Mouse (Mus musculus): ENCODE results near the gene Msx3. TPM values are rescaled to one million over a fixed set of nuclear protein-coding genes. Genes with fewer than 3 reads are reported as not detected.

Msx3 gene
- polyA plus RNA-seq (2015; fragmentation: Nextera tagmentation; extraction: Ambion mirVana): not detected in 2 replicates

DNA sequence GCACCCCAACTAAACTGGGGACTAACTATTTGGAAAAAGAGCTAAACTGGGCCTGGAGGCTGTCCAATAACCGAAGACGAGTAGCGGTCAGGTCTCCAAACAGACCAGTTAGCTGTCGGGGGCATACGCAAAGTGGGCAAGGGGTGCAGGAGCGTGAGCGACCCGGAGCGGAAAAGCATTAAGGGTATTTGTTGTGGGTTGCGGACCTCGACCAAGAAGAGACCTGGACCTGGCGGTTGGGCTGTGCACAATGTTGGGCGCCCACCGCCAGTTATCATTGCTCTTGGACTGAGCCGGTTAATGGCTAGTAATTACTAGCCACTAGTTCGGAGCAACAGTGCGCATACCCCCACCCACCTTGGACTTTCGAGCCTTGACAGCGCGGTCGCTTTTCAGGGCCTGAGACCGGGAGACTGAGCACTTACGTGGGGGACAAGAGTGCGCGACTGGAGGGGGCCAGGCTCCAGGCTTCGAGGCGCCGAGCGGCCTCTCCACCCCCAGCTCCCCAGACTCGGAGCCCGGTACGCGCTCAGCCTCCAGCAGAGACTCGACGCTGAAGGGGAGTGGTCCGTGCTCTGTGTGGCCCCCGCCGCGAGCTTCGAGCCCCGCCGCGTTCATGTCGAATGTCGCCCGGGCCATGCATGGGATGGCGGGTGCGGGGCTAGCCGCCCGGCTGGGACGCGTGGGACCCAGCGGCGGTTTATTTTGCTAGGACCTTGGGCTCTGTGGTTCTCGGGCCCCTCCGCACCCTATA, at the start of gene Msx3:
Gene Msx3, minus strand, starts transcription at position 729 of the 754 bp plus-strand sequence.

DNA sequence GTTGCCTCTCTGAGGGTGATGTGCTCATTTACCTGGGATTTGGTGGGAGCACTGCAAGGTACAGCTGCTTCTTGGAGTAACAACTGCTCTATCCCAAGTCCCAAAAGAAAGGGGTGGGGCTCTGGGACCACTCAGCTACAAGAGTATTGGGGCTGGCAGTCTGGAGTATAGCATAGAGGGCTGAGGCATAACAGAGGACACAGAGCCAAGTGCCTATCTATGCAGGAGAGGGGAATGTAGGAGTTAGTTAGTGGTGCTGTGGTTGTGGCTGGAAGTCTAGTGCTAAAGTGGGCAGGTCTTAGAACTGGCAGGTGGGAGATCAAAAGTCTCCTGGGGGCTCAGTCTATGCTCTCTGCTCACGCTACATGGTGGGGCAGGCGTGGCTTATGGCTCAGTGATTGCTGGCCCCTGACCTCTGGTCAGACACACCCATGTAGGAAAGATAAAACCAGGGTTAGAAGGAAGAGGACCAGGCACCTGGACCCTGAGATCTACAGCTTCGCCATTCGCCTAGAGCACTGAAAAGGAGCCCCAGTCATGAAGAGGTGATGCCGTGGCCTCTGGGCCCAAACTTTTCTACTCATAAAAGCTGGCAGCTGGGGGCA, 44.1 kb upstream of the Msx3 start, which contains the start of gene Prap1:
Gene Prap1, plus strand, starts transcription at position 472 of the 605 bp plus-strand sequence.

DNA sequence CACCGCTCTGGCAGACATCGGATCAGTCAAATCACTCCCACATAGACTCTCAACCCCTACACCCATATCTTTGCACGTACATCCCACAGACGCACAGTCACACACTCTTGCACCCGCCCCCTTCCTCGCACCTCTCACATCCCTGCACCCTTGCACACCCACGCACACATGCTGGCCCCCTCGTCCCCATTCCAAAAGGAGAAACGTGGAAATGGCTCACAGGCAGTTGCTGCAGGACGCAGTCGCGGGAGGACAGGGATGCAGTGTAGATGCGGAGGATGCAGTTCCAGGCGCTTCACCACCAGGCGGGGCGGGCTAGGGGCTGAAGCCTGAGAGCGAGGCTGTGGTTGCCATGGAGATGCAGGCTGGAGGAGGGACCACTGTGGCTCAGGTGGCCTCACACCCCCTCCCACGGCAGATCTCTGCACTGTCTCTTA, 33.4 kb upstream of the Msx3 start, which contains the start of gene Caly:
Gene Caly, minus strand, starts transcription at position 307 of the 437 bp plus-strand sequence.

DNA sequence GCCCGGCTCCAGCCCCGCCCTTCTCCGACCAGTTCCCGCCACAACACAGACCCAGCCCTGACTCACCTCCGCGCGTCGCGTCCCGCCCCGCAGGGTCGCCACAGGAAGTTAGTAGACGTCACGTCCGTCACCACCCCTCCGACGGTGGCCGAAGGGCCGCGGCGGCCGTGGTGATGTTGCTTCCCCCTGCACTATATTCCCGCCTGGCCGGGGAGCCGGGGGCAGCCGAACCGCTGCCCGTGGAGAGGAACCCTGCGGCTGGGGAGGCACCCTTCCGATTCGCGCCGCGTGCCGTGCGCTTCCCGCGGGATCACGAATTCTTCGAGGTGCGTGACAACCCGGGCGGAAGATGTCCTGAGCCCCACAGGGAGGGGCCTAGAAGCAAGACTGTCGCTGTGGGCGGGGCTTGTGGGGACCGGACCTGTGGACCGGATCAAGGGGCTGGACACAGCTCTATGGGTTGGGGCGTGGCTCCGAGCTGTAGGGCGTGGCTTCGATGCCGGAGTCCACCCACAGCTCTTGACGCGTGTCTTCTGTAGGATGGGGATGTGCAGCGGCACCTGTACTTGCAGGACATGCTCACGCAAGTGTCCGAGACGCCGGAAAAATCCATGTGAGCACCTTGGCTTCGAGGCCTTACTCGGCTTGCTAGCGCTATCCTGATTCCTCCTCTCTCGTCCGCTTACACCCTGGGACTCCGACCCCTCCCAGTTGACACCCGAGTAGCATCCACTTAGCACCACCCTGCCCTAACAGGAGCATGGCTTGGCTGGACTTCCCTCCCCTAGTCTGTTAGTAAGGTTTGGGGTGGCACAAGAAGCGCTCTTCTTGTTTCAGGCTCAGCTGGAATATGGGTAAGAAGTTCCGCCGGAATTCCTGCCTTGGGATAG, 12.4 kb downstream of the Msx3 start, which contains the start of the genes Zfp511 and Tubgcp2:
Gene Zfp511, plus strand, starts transcription at position 111 of the 890 bp plus-strand sequence.
Gene Tubgcp2, minus strand, starts transcription at position 389 of the 890 bp plus-strand sequence.

Other genes starting within 250 kb of the Msx3 start
- gene Adgra1, start 214.9 kb downstream of the Msx3 start, polyA plus RNA-seq (2015; fragmentation: Nextera tagmentation; extraction: Ambion mirVana): 6.6 and 9.9 TPM in 2 replicates
- gene Kndc1, start 154.4 kb downstream of the Msx3 start, polyA plus RNA-seq (2015; fragmentation: Nextera tagmentation; extraction: Ambion mirVana): 0.17 and 0.32 TPM in 2 replicates
- gene Utf1, start 105.3 kb downstream of the Msx3 start, polyA plus RNA-seq (2015; fragmentation: Nextera tagmentation; extraction: Ambion mirVana): 0.11 TPM in 1 of 2 replicates, not detected in the other
- gene 6430531B16Rik, start 70.3 kb downstream of the Msx3 start, polyA plus RNA-seq (2015; fragmentation: Nextera tagmentation; extraction: Ambion mirVana): 0.85 and 1.9 TPM in 2 replicates
- 2.3 and 3.0 TPM in 2 replicates for gene Adam8, start 56.5 kb downstream of the Msx3 start, polyA plus RNA-seq (2015; fragmentation: Nextera tagmentation; extraction: Ambion mirVana)
- 32.4 and 34.1 TPM in 2 replicates for gene Zfp511, start 12.7 kb downstream of the Msx3 start, polyA plus RNA-seq (2015; fragmentation: Nextera tagmentation; extraction: Ambion mirVana)
- 26.8 and 34.5 TPM in 2 replicates for gene Tubgcp2, start 12.4 kb downstream of the Msx3 start, polyA plus RNA-seq (2015; fragmentation: Nextera tagmentation; extraction: Ambion mirVana)
- gene Caly, start 33.5 kb upstream of the Msx3 start, polyA plus RNA-seq (2015; fragmentation: Nextera tagmentation; extraction: Ambion mirVana): 21.4 and 28.3 TPM in 2 replicates
- gene Prap1, start 44.3 kb upstream of the Msx3 start, polyA plus RNA-seq (2015; fragmentation: Nextera tagmentation; extraction: Ambion mirVana): 0.77 and 13.5 TPM in 2 replicates
- 128 and 178 TPM in 2 replicates for gene Fuom, start 53.4 kb upstream of the Msx3 start, polyA plus RNA-seq (2015; fragmentation: Nextera tagmentation; extraction: Ambion mirVana)
- gene Paox, start 66.7 kb upstream of the Msx3 start, polyA plus RNA-seq (2015; fragmentation: Nextera tagmentation; extraction: Ambion mirVana): 16.9 and 26.2 TPM in 2 replicates
- 290 and 453 TPM in 2 replicates for gene Echs1, start 67.4 kb upstream of the Msx3 start, polyA plus RNA-seq (2015; fragmentation: Nextera tagmentation; extraction: Ambion mirVana)
- 32.9 and 51.0 TPM in 2 replicates for gene Mtg1, start 88.5 kb upstream of the Msx3 start, polyA plus RNA-seq (2015; fragmentation: Nextera tagmentation; extraction: Ambion mirVana)
- 1.9 and 4.3 TPM in 2 replicates for gene Sprn, start 105.8 kb upstream of the Msx3 start, polyA plus RNA-seq (2015; fragmentation: Nextera tagmentation; extraction: Ambion mirVana)
- gene Olfr522, start 115.7 kb upstream of the Msx3 start, polyA plus RNA-seq (2015; fragmentation: Nextera tagmentation; extraction: Ambion mirVana): not detected in 2 replicates
- gene Olfr523, start 124.1 kb upstream of the Msx3 start, polyA plus RNA-seq (2015; fragmentation: Nextera tagmentation; extraction: Ambion mirVana): not detected in 2 replicates
- gene Olfr524, start 156.9 kb upstream of the Msx3 start, polyA plus RNA-seq (2015; fragmentation: Nextera tagmentation; extraction: Ambion mirVana): not detected in 2 replicates
- 0.07 TPM in 1 of 2 replicates, not detected in the other for gene Cd163l1, start 169.2 kb upstream of the Msx3 start, polyA plus RNA-seq (2015; fragmentation: Nextera tagmentation; extraction: Ambion mirVana)
- not detected in 2 replicates for gene 5830411N06Rik, start 198.2 kb upstream of the Msx3 start, polyA plus RNA-seq (2015; fragmentation: Nextera tagmentation; extraction: Ambion mirVana)

Data from adrenal gland, postnatal 0 days (tissue).